Mouse (Mus musculus) olfactory bulb, adult 2 months (tissue): Measurements from ENCODE around the gene Olfr65.

ENCODE experiments used
- CTCF ChIP-seq: fragments of 200-500 bp; IDR thresholded peaks from 2 replicates; pipeline ENCODE4 v1.5.1; 2012; ENCODE audit warnings: low read depth, mild to moderate bottlenecking, low read length, moderate library complexity; ENCODE audit not compliant: insufficient read depth
- POLR2A ChIP-seq: fragments of 200-500 bp; IDR thresholded peaks from 2 replicates; pipeline ENCODE4 v1.6.1; 2012; ENCODE audit warnings: mild to moderate bottlenecking, low read depth, low read length, moderate library complexity; ENCODE audit not compliant: insufficient read depth

GRCm38 (mm10) chr7:103944137-103944536, 40.9 kb downstream of the Olfr65 start, which contains the start of gene Olfr633:
- TF ChIP-seq CTCF (no peak), POLR2A (no peak)
